ENCODE assay signal across 13 mouse cellular contexts in genomic region chr6:120532594-120532993, GRCm38 (mm10). TPM values are rescaled to one million over a fixed set of nuclear protein-coding genes. Genes with fewer than 3 reads are reported as not detected.
"Had no signal": no experiment of that assay in that cellular context is flagged by ENCODE, and none has a peak within 500 bp of the region (broad histone marks: within the 10 kb centered on the region; RNA-seq: fewer than 3 reads in every experiment).

No protein-coding gene starts in this region.

- ATAC-seq: lung, postnatal 0 days had no signal

- H3K27me3 ChIP-seq: midbrain, embryonic 12.5 days; neural tube, embryonic 13.5 days had no signal

- DNase-seq: kidney, adult 2 months; kidney, postnatal 25 days; lung, adult 18-20 months; lung, postnatal 36 days; right cerebral cortex, postnatal 25 days; thymus, postnatal 36 days had no signal

- H3K36me3 ChIP-seq: kidney, embryonic 15.5 days; neural tube, embryonic 13.5 days had no signal

- H3K9me3 ChIP-seq: kidney, embryonic 15.5 days; limb, embryonic 10.5 days; midbrain, embryonic 12.5 days; neural tube, embryonic 13.5 days had no signal

- H3K27ac ChIP-seq: kidney, embryonic 15.5 days; left cerebral cortex, adult 2 months; limb, embryonic 10.5 days; midbrain, embryonic 12.5 days; neural tube, embryonic 13.5 days had no signal

RNA-seq across cellular contexts. Expression of gene Tmem121b, which starts 39.0 kb away (rescaled TPM):
- total RNA-seq: megakaryocyte, adult 5-6 weeks had no signal
